Mouse (Mus musculus) gastrocnemius, adult 2 months (tissue): ENCODE results near the gene Zfp827. TPM values are rescaled to one million over a fixed set of nuclear protein-coding genes. Genes with fewer than 3 reads are reported as not detected.

Experiments
- DNase-seq: peaks from one replicate; pipeline ENCODE4 v3.0.0; 2022
- H3K27ac ChIP-seq: fragments of 200-600 bp; 2 replicates; pipeline ENCODE4 v1.8.1; 2022; ENCODE audit warnings: mild to moderate bottlenecking
- H3K4me3 ChIP-seq: fragments of 200-600 bp; 2 replicates; pipeline ENCODE4 v1.8.1; 2022; ENCODE audit warnings: mild to moderate bottlenecking, moderate library complexity
- CTCF ChIP-seq: fragments of 200-600 bp; IDR thresholded peaks from 2 replicates; pipeline ENCODE4 v1.8.1; 2022; ENCODE audit warnings: antibody characterized with exemption, mild to moderate bottlenecking, moderate library complexity
- intact Hi-C: fragments of 180-260 bp; cut with DNase I; formaldehyde crosslinking; loops from one replicate; pipeline ENCODE4 v1.15.1; 2025
- total RNA-seq, 2 experiments: library from RNA; stranded (reverse); gene quantifications; 2 replicates each; pipeline ENCODE4 v1.2.3; 2021

The Zfp827 gene
- total RNA-seq, 2 experiments from 2014 or later: 2.7 to 7.1 TPM

DNA sequence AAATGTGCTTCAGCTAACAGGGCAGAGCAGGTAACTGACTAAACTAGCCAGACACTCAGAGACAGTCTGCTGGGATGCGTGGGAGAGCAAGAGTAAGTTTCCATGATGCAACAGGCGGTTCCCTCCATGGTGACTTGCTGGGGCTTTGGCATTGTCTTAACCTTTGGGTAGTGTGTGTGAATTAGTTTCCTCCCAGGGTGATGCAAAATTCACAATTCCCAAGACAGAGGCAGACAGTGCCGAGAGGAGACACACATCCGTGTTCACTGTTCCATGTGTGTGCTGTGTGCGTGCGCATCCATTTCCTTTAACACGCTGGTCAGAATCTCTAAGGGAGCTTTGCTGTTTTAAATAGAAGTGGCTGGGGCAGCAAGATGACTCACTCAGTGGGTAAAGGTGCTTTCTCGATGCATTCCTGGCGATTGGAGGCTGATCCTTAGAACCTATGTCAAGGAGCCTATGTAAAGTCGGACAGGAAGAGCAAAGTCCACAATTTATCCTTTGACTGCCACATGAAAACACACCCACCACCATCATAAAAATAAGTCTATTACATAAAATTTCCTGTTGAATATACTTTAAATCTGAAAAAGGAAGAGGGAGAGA, 127.4 kb downstream of the Zfp827 start:
- DNase-seq: no peak
- intact Hi-C loops: no loop called here
- no peak overlapping the region for H3K4me3 ChIP-seq
- H3K27ac ChIP-seq: no peak overlapping the region
- no peak for TF ChIP-seq CTCF

- DNase-seq: no peak
- no peak overlapping the region for H3K4me3 ChIP-seq
- intact Hi-C loops: no loop called here
- no peak for TF ChIP-seq CTCF
- no peak overlapping the region for H3K27ac ChIP-seq
Measured at GRCm38 (mm10) chr8:79157366-79157765, 129.1 kb downstream of the Zfp827 start.

DNA sequence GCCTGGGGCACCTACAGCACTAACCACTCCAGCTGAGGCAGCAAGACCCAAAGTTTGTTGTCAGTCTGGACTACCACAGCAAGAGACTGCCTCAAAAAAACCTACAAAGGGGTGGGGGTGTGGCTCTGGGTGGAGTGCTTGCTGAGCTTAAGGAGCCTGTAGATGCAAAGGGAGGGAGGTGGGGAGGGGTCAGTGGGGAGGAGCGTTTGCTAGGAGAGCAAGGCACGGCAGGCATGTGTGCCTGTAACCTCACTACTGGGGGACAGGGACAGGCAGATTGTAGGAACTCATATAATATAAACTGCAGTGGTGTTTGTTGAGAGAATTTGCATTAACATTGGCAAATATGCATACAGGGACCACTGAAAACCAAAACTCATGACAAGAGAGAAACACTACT, 130.1 kb downstream of the Zfp827 start:
- intact Hi-C loops: no loop called here
- H3K4me3 ChIP-seq: no peak overlapping the region
- DNase-seq: no peak
- no peak overlapping the region for H3K27ac ChIP-seq
- no peak for TF ChIP-seq CTCF

DNA sequence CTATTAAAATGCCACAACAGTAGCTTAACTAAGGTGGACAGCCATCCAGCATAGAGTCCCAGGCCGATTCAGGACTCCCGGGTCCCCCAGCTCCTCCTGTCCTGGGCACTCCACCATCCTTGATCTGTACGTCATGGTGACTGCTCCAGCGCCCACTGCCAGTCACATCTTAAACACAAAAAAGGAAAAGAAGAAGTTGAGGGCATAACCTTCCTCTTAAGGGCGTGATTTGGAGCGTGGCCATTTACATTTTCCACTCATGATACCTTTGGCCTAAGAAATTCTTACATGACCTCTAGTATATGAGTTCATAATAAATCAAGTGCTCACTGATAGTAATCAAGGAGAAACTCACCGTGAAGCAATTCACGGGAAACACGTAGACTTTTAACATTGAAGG, 131.2 kb downstream of the Zfp827 start:
- Histone ChIP-seq H3K4me3 (no peak overlapping the region), H3K27ac (no peak overlapping the region)
- intact Hi-C loops: no loop called here
- TF ChIP-seq CTCF: no peak
- no peak for DNase-seq

- no peak overlapping the region for H3K4me3 ChIP-seq
- DNase-seq: no peak
- intact Hi-C loops: no loop called here
- TF ChIP-seq CTCF: no peak
- H3K27ac ChIP-seq: no peak overlapping the region
Measured at GRCm38 (mm10) chr8:79160302-79160701, 132.1 kb downstream of the Zfp827 start.

GRCm38 (mm10) chr8:79161172-79161778, 133.0 kb downstream of the Zfp827 start:
- no peak overlapping the region for H3K4me3 ChIP-seq
- no peak for DNase-seq
- no peak overlapping the region for H3K27ac ChIP-seq
- intact Hi-C loops: no loop called here
- TF ChIP-seq CTCF: no peak

DNA sequence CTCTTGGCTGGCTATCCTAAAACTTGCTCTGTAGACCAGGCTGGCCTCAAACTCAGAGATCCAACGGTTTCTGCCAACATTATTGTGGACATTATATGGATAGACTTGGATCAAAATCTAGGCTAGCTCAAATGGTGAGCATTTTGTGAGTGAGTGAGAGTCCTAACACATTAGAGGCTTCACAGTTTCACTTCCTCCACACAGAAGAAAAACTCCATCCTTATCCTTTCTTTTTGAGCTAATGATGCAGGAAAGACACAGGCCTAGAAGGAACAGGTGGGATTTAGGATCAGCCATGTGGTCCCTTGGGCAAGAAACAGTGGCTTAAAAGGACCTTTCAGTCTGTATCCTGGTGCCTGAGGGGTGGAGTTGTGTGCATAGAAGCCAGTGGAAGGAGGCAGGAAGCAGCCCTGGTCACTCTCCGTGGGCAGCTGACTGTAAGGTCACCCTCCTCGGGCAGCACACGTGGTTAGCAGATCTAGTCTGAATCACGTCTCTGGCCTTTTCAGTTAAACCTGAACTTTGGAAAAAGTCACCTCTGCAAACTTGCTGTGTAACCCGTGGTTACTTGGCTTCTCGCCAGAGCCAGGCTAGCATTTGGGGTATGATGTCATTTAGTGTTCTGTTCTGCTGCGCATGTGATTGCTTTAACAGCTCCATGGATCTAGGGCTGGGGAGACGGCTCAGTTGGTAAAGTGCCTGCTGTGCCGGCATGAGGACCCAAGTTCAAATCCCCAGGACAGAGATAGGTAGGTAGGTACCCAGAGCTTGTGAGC, 134.5 kb downstream of the Zfp827 start:
- no peak for TF ChIP-seq CTCF
- Histone ChIP-seq H3K27ac (peak overlapping the region; percentile 68), H3K4me3 (0 out of 2 replicates have a peak overlapping the region, but pooled peaks have one; percentile 16)
- peak; percentile 65 for DNase-seq
- intact Hi-C loops: no loop called here

- H3K27ac ChIP-seq: no peak overlapping the region
- no peak for DNase-seq
- H3K4me3 ChIP-seq: no peak overlapping the region
- TF ChIP-seq CTCF: no peak
- intact Hi-C loops: no loop called here
Measured at GRCm38 (mm10) chr8:79164336-79164735, 136.1 kb downstream of the Zfp827 start.

- Histone ChIP-seq H3K27ac (no peak overlapping the region), H3K4me3 (no peak overlapping the region)
- no peak for DNase-seq
- no peak for TF ChIP-seq CTCF
- intact Hi-C loops: no loop called here
Measured at GRCm38 (mm10) chr8:79165276-79165675, 137.0 kb downstream of the Zfp827 start.

GRCm38 (mm10) chr8:79173606-79174005, 145.4 kb downstream of the Zfp827 start:
- H3K4me3 ChIP-seq: no peak overlapping the region
- TF ChIP-seq CTCF: no peak
- H3K27ac ChIP-seq: no peak overlapping the region

DNA sequence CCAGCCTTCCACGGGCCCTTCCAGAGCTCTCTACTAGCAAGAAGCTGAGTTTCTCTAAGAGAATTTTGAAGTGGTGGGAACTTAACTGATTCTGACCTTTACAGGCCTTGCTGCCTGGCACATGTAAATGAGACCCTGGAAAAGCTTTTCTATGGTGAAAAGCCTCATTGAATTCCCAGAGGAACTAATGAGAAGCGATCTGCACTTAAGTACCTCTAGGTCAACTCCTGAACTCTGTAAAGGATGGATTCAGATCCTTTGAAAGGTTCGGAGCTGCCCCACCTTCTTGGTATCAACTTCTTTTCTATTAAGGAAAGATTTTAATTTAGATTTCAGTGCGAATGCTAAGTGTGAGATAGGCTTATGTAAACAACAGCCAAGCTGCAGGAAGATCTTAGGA, 147.8 kb downstream of the Zfp827 start:
- DNase-seq: no peak
- Histone ChIP-seq H3K27ac (no peak overlapping the region), H3K4me3 (no peak overlapping the region)
- no peak for TF ChIP-seq CTCF
- intact Hi-C loops: no loop called here

More at GRCm38 (mm10) chr8:79173606-79174005, 145.4 kb downstream of the Zfp827 start:
- intact Hi-C loops: no loop called here
- DNase-seq: no peak

- Histone ChIP-seq H3K4me3 (no peak overlapping the region), H3K27ac (no peak overlapping the region)
- TF ChIP-seq CTCF: no peak
- intact Hi-C loops: no loop called here
- DNase-seq: no peak
Measured at GRCm38 (mm10) chr8:79179678-79180077, 151.4 kb downstream of the Zfp827 start.

- H3K27ac ChIP-seq: no peak overlapping the region
- no peak for TF ChIP-seq CTCF
- no peak overlapping the region for H3K4me3 ChIP-seq
- intact Hi-C loops: no loop called here
- no peak for DNase-seq
Measured at GRCm38 (mm10) chr8:79185488-79185887, 157.3 kb downstream of the Zfp827 start.
